In the genomic region with DNA sequence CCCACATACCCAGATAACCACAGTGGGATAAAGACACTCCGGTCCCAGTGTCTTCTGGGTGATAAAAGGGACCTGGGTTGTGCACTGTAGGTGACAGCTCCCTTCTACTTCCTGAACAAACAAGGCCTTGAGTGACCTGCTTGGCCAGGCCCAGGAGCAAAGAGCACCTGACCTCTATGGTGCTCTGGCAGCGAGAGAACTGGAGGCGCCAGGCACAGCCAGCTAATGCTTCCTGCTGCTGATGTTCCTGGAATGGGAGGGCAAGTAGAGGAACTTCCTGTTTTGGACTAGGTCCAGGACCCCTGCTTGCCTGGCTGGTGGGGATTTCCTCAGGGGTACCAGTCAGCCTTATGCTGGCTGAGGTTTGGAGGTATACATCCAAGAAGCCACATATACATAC, we compare ENCODE assay signal across 8 mouse cellular contexts. TPM values are rescaled to one million over a fixed set of nuclear protein-coding genes. Genes with fewer than 3 reads are reported as not detected.
A peak's percentile ranks its signal among the peaks of the same experiment; 100 is the strongest.
DNase-seq lines count a peak whose midpoint lies in the region; ATAC-seq lines count a peak whose summit lies in the region.

No protein-coding gene starts in this region.

- H3K9ac ChIP-seq in lung, embryonic 15.5 days = peak overlapping the region; percentile 15; the same call in 1 of the 2 replicates

- H3K4me3 ChIP-seq in lung, embryonic 15.5 days = no peak overlapping the region

- DNase-seq in embryo, embryonic 9.5 days (ENCODE audit: extremely low spot score) = peak; percentile 20
- no peak for DNase-seq in embryo, embryonic 11 days
- DNase-seq in heart, adult 18-20 months = peak; percentile 55 to 72
- peak; percentile 76 to 85 for DNase-seq in kidney, adult 8-10 months
- no peak for DNase-seq in ovary, postnatal 10 days (ENCODE audit: low spot score)
- no peak for DNase-seq in layer of hippocampus, postnatal 36 days
- DNase-seq in urinary bladder, adult 18-20 months (ENCODE audit: low spot score in 2 of 2) = no peak

- peak overlapping the region; percentile 12 for H3K4me2 ChIP-seq in lung, embryonic 15.5 days

- no peaks in the 10 kb centered on the region for H3K9me3 ChIP-seq in lung, embryonic 15.5 days

- 24% methylated on average over 3 of the region's 3 CpGs for whole genome bisulfite sequencing in lung, embryonic 15.5 days

- no peaks in the 10 kb centered on the region for H3K27me3 ChIP-seq in lung, embryonic 15.5 days

- H3K27ac ChIP-seq in lung, embryonic 15.5 days = peak overlapping the region; percentile 86

- peaks cover 34% of the 10 kb centered on the region for H3K36me3 ChIP-seq in lung, embryonic 15.5 days

- no peak for ATAC-seq in lung, embryonic 15.5 days (ENCODE audit: borderline replicate concordance, extremely low read depth, low FRiP score, low TSS enrichment)

- H3K4me1 ChIP-seq in lung, embryonic 15.5 days = peaks cover 65% of the 10 kb centered on the region

RNA-seq across cellular contexts. Expression of a gene that starts 10.5 kb away (rescaled TPM):
- 10 to 100 TPM; 76.7 to 83.5 TPM for total RNA-seq in heart, adult 18-20 months (2021)
- polyA plus RNA-seq in lung, embryonic 15.5 days (2015; fragmentation: Nextera tagmentation; extraction: Ambion mirVana) = 123 and 128 TPM in 2 replicates
- 10 to 100 TPM; 51.0 to 58.7 TPM for total RNA-seq in layer of hippocampus, postnatal 36 days (2021)

RNA-seq across cellular contexts. Expression of a gene that starts 20.7 kb away (rescaled TPM):
- 1 to 10 TPM; 2.7 to 3.0 TPM for total RNA-seq in heart, adult 18-20 months (2021)
- 10.0 and 12.6 TPM in 2 replicates for polyA plus RNA-seq in lung, embryonic 15.5 days (2015; fragmentation: Nextera tagmentation; extraction: Ambion mirVana)
- 10 to 100 TPM; 21.9 to 22.8 TPM for total RNA-seq in layer of hippocampus, postnatal 36 days (2021)

RNA-seq across cellular contexts. Expression of a gene that starts 26.2 kb away (rescaled TPM):
- total RNA-seq in heart, adult 18-20 months (2021) = 1 to 10 TPM; 8.3 to 9.6 TPM
- polyA plus RNA-seq in lung, embryonic 15.5 days (2015; fragmentation: Nextera tagmentation; extraction: Ambion mirVana) = 11.0 and 11.8 TPM in 2 replicates
- total RNA-seq in layer of hippocampus, postnatal 36 days (2021) = 10 to 100 TPM; 33.5 to 38.7 TPM

RNA-seq across cellular contexts. Expression of a gene that starts 29.6 kb away (rescaled TPM):
- 10 to 100 TPM; 24.4 to 24.8 TPM for total RNA-seq in heart, adult 18-20 months (2021)
- polyA plus RNA-seq in lung, embryonic 15.5 days (2015; fragmentation: Nextera tagmentation; extraction: Ambion mirVana) = 12.5 and 13.4 TPM in 2 replicates
- total RNA-seq in layer of hippocampus, postnatal 36 days (2021) = 1 to 10 TPM; 3.1 to 4.7 TPM

RNA-seq across cellular contexts. Expression of a gene that starts 41.3 kb away (rescaled TPM):
- total RNA-seq in heart, adult 18-20 months (2021) = 10 to 100 TPM; 75.1 to 76.9 TPM
- 24.5 and 28.5 TPM in 2 replicates for polyA plus RNA-seq in lung, embryonic 15.5 days (2015; fragmentation: Nextera tagmentation; extraction: Ambion mirVana)
- total RNA-seq in layer of hippocampus, postnatal 36 days (2021) = 100 to 1,000 TPM; 158 to 162 TPM

Comparison
In these comparisons a context has a peak if more than half of its experiments do, and no peak if none do; other contexts are left out.
1. DNase-seq: peak in embryo, embryonic 9.5 days (single experiment), heart, adult 18-20 months (2 of 2) and kidney, adult 8-10 months (2 of 2); none in embryo, embryonic 11 days (single experiment), ovary, postnatal 10 days (single experiment), layer of hippocampus, postnatal 36 days (0 of 2) and urinary bladder, adult 18-20 months (0 of 2).
2. RNA of a gene that starts 20.7 kb away (total RNA-seq): 21.9 to 22.8 TPM in layer of hippocampus, postnatal 36 days; 2.7 to 3.0 TPM in heart, adult 18-20 months; every median in the first group is over 4 times any median in the second.